Mouse (Mus musculus): ENCODE results near the gene Plekhd1. TPM values are rescaled to one million over a fixed set of nuclear protein-coding genes. Genes with fewer than 3 reads are reported as not detected.

Gene Plekhd1
- polyA plus RNA-seq (2016; fragmentation: Nextera tagmentation; extraction: Ambion mirVana): 0.40 and 0.59 TPM in 2 replicates

GRCm38 (mm10) chr12:80692269-80692972, at the start of gene Plekhd1:
Gene Plekhd1 (plus strand): TSS chr12:80692591.
- Histone ChIP-seq H3K9me3 (no peaks in the 10 kb centered on the region), H3K27me3 (replicated peaks; ENCODE audit: low read depth, poor library complexity, severe bottlenecking) (peaks cover 70% of the 10 kb centered on the region), H3K27ac (replicated peaks) (peak within 1 kb of the TSS; percentile 40; the same call in 1 of the 2 replicates), H3K36me3 (replicated peaks) (no peaks in the 10 kb centered on the region), H3K4me3 (peak within 1 kb of the TSS; percentile 57), H3K4me1 (peaks cover 57% of the 10 kb centered on the region)
- DNase-seq (ENCODE audit: low spot score): peak; percentile 71
- WGBS: 1% methylated on average over 52 of the region's 52 CpGs

DNA sequence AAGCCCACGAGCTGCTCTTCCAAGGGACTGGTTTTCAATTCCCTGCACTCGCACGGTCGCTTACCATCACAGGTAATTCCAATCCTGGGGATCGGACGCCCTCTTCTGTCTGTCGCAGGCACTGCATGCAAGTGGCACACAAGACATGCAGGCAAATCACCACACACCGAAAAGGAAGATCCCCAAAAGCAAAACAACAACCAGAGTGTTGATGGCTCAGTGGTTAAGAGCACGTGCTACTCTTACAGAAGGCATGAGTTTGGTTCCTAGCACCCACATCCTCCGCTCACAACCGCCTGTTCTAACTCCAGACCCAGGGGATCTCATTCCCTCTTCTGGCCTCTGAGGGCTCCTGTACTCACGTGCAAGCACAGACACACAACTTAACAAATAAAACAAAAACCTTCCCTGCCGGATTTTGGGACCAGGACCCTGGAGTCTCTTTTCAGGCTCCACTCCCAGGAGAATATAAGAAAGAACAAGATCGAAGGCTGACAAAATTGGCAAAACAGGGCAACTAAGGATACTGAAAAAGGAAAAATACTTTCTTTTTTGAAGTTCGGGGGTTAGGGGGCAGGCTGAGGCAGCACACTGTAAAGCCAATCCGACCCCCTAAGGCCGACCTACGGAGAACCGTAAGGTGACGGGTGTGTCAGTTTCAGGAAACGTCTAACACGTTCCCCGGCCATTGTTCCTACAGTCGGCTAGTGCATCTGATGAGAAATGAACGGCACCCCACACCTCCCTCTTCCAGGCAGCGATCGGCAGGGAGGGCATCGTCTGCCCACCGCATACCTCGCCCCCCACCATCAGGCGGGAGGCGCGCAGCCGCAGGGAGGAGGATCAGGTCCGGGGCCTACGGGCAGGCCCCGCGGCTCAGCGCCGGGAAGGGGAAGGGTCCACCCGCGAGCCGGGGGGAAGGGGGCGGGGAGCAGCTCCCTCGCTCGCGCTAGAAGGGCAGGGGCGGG, 49.4 kb upstream of the Plekhd1 start:
- H3K4me1 ChIP-seq: peaks cover 34% of the 10 kb centered on the region
- H3K27ac ChIP-seq (replicated peaks): peak overlapping the region; percentile 99
- WGBS: 2% methylated on average over 48 of the region's 48 CpGs
- no peaks in the 10 kb centered on the region for H3K9me3 ChIP-seq
- H3K4me3 ChIP-seq: peak overlapping the region; percentile 99
- peak; percentile 77 for DNase-seq (ENCODE audit: low spot score)
- no peaks in the 10 kb centered on the region for H3K27me3 ChIP-seq (replicated peaks; ENCODE audit: low read depth, poor library complexity, severe bottlenecking)
- H3K36me3 ChIP-seq (replicated peaks): peaks cover 43% of the 10 kb centered on the region

DNA sequence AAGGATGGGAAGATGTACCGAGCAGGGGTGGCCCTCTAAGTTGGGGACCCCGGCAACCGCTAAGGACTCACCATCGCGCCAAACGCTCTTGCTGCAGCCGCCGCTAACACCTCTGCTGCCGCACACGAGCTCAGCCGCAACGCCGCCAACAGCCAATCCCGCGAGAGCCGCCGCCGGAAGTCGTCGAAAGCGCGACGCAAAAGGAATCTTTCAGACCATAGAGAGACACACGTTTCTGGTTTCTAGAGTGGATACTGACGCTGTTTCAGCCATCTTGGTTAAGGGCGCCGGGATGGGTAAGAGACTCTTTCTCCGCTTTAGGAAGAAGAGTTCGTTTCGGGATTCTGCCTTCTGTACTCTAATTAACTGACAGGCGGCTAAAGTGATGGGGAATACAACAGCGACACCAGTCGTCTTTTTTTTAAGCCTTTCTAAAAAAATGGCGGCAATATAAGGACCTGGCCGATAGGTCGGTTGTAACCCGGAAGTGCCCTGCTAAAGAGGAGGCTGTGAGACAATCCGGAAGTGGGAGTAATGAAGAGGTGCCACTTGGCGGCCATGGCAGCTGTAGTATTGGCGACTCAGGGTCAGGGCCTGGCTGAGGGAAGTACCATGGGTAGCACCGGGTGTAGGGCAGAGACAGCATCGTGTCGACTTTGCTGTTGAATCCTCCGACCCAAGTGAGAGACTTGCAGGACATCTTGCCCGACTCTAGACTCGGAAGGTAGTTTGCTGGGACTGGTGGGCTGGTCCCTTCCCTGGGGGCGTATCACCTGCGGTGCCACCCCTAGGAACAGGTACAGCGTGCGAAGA, 48.5 kb upstream of the Plekhd1 start, which contains the start of the genes Slc39a9 and Erh:
Gene Slc39a9 (plus strand): TSS at position 191 of the 813 bp plus-strand sequence.
Gene Erh (minus strand): TSS at position 649 of the 813 bp plus-strand sequence.
- Histone ChIP-seq H3K27ac (replicated peaks) (peak within 1 kb of the TSS; percentile 99), H3K4me1 (peaks cover 34% of the 10 kb centered on the region), H3K9me3 (no peaks in the 10 kb centered on the region), H3K27me3 (replicated peaks; ENCODE audit: low read depth, poor library complexity, severe bottlenecking) (no peaks in the 10 kb centered on the region), H3K4me3 (peak within 1 kb of the TSS; percentile 99), H3K36me3 (replicated peaks) (peaks cover 40% of the 10 kb centered on the region)
- DNase-seq (ENCODE audit: low spot score): peak; percentile 94
- under 1% methylated on average over 50 of the region's 50 CpGs for WGBS

- Histone ChIP-seq H3K9me3 (no peaks in the 10 kb centered on the region), H3K4me1 (peaks cover 34% of the 10 kb centered on the region), H3K27ac (replicated peaks) (peak overlapping the region; percentile 99), H3K36me3 (replicated peaks) (peaks cover 36% of the 10 kb centered on the region), H3K27me3 (replicated peaks; ENCODE audit: low read depth, poor library complexity, severe bottlenecking) (no peaks in the 10 kb centered on the region), H3K4me3 (peak overlapping the region; percentile 99)
- 10% methylated on average over 18 of the region's 18 CpGs for WGBS
- DNase-seq (ENCODE audit: low spot score): no peak
Measured at GRCm38 (mm10) chr12:80644506-80644868, 47.9 kb upstream of the Plekhd1 start.

DNA sequence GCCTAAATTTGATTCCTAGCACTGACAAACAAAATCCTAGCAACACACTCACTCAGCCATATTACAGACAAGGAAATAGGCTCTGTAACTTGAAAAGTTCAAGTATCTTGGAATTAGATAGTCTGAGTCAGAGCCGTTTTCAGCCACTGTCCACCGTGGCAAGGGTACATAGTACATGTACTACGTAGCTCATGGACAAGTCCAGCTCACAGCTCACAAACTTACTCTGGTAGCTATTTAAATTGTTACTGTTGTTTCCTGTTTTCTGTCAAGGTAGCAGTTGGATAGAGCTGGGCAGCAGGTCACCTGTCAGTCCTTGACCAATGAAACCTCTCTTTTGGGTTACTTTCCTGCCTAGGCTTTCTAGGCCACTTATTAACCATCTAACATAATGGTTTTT, 46.0 kb upstream of the Plekhd1 start:
- Histone ChIP-seq H3K27me3 (replicated peaks; ENCODE audit: low read depth, poor library complexity, severe bottlenecking) (no peaks in the 10 kb centered on the region), H3K9me3 (no peaks in the 10 kb centered on the region), H3K4me3 (no peak overlapping the region), H3K4me1 (peaks cover 34% of the 10 kb centered on the region), H3K36me3 (replicated peaks) (peaks cover 24% of the 10 kb centered on the region), H3K27ac (replicated peaks) (no peak overlapping the region)
- 93% methylated on average over 3 of the region's 3 CpGs for WGBS
- DNase-seq (ENCODE audit: low spot score): no peak

GRCm38 (mm10) chr12:80653951-80654658, 38.3 kb upstream of the Plekhd1 start:
- no peak overlapping the region for H3K27ac ChIP-seq (replicated peaks)
- DNase-seq (ENCODE audit: low spot score): no peak
- 95% methylated on average over 7 of the region's 7 CpGs for WGBS
- no peaks in the 10 kb centered on the region for H3K4me1 ChIP-seq
- no peaks in the 10 kb centered on the region for H3K27me3 ChIP-seq (replicated peaks; ENCODE audit: low read depth, poor library complexity, severe bottlenecking)
- H3K36me3 ChIP-seq (replicated peaks): peaks cover 6% of the 10 kb centered on the region
- no peaks in the 10 kb centered on the region for H3K9me3 ChIP-seq
- no peak overlapping the region for H3K4me3 ChIP-seq

DNA sequence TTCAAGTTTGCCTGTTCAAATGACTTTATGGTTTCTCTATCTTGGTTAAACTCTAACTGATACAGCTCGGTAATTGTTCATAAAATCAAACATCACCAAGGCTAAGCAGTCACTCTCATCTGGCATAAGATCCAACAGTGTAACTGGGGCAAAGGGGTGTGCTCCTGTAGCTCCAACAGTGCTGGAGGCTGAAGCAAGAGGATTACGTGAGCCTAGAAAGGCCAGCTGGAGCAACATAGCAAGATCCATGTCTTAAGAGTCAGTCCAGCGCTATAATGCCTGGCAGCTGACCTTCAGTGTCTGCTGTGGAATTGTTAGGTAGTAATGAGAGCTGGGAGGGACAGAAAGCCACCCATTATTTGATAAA, 37.7 kb upstream of the Plekhd1 start:
- Histone ChIP-seq H3K27ac (replicated peaks) (no peak overlapping the region), H3K9me3 (no peaks in the 10 kb centered on the region), H3K36me3 (replicated peaks) (peaks cover 6% of the 10 kb centered on the region), H3K4me1 (no peaks in the 10 kb centered on the region), H3K27me3 (replicated peaks; ENCODE audit: low read depth, poor library complexity, severe bottlenecking) (no peaks in the 10 kb centered on the region), H3K4me3 (no peak overlapping the region)
- 88% methylated on average over 3 of the region's 3 CpGs for WGBS
- DNase-seq (ENCODE audit: low spot score): no peak

- H3K27me3 ChIP-seq (replicated peaks; ENCODE audit: low read depth, poor library complexity, severe bottlenecking): no peaks in the 10 kb centered on the region
- 91% methylated on average over 6 of the region's 6 CpGs for WGBS
Measured at GRCm38 (mm10) chr12:80658661-80659060, 33.7 kb upstream of the Plekhd1 start.

DNA sequence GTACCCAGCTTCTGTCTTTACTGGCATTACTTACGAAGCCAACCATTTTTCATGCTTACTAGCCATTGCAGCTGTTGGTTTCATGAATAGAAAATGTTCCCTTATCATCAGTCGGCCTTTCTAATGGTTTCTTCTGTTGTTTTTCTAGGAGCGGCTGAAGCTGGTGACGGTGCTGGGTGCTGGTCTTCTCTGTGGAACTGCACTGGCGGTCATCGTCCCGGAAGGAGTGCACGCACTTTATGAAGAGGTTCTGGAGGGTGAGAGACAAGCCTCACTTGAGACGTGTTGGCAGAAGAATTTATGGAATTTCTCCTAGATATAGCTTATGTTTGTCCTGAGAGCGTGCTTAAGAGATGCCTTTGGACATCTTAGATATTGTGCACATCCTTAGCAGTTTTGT, 30.1 kb upstream of the Plekhd1 start:
- Histone ChIP-seq H3K27me3 (replicated peaks; ENCODE audit: low read depth, poor library complexity, severe bottlenecking) (no peaks in the 10 kb centered on the region), H3K4me3 (no peak overlapping the region), H3K9me3 (no peaks in the 10 kb centered on the region), H3K4me1 (no peaks in the 10 kb centered on the region), H3K27ac (replicated peaks) (no peak overlapping the region), H3K36me3 (replicated peaks) (peaks cover 46% of the 10 kb centered on the region)
- 92% methylated on average over 10 of the region's 10 CpGs for WGBS
- no peak for DNase-seq (ENCODE audit: low spot score)

More at GRCm38 (mm10) chr12:80658661-80659060, 33.7 kb upstream of the Plekhd1 start:
- Histone ChIP-seq H3K4me1 (no peaks in the 10 kb centered on the region), H3K36me3 (replicated peaks) (peaks cover 14% of the 10 kb centered on the region), H3K4me3 (no peak overlapping the region), H3K27ac (replicated peaks) (no peak overlapping the region), H3K9me3 (no peaks in the 10 kb centered on the region)
- DNase-seq (ENCODE audit: low spot score): no peak

GRCm38 (mm10) chr12:80663935-80664334, 28.5 kb upstream of the Plekhd1 start:
- no peaks in the 10 kb centered on the region for H3K27me3 ChIP-seq (replicated peaks; ENCODE audit: low read depth, poor library complexity, severe bottlenecking)
- H3K27ac ChIP-seq (replicated peaks): no peak overlapping the region
- H3K4me3 ChIP-seq: no peak overlapping the region
- 82% methylated on average over 2 of the region's 2 CpGs for WGBS
- peaks cover 56% of the 10 kb centered on the region for H3K36me3 ChIP-seq (replicated peaks)
- no peak for DNase-seq (ENCODE audit: low spot score)
- no peaks in the 10 kb centered on the region for H3K4me1 ChIP-seq
- H3K9me3 ChIP-seq: no peaks in the 10 kb centered on the region

- Histone ChIP-seq H3K9me3 (no peaks in the 10 kb centered on the region), H3K27ac (replicated peaks) (no peak overlapping the region), H3K4me3 (no peak overlapping the region), H3K27me3 (replicated peaks; ENCODE audit: low read depth, poor library complexity, severe bottlenecking) (no peaks in the 10 kb centered on the region), H3K4me1 (no peaks in the 10 kb centered on the region), H3K36me3 (replicated peaks) (peaks cover 66% of the 10 kb centered on the region)
- WGBS: 89% methylated on average over 2 of the region's 2 CpGs
- DNase-seq (ENCODE audit: low spot score): no peak
Measured at GRCm38 (mm10) chr12:80668391-80668790, 24.0 kb upstream of the Plekhd1 start.

Measured in embryonic facial prominence, embryonic 10.5 days (tissue).